Mouse (Mus musculus) layer of hippocampus, adult 18-20 months (tissue): ENCODE measurements around the gene Esrrg. TPM values are rescaled to one million over a fixed set of nuclear protein-coding genes. Genes with fewer than 3 reads are reported as not detected.

Source experiments
- DNase-seq, 2 experiments: peaks; one replicate each; pipeline ENCODE4 v3.0.0; 2022; ENCODE audit warnings: low spot score in 2 of 2
- total RNA-seq, 2 experiments: library from RNA; stranded (reverse); gene quantifications; 2 replicates each; pipeline ENCODE4 v1.2.3; 2021

Gene Esrrg
- total RNA-seq, 2 experiments from 2014 or later: 13.2 to 15.8 TPM

GRCm38 (mm10) chr1:187704921-187705320, 96.3 kb downstream of the Esrrg start:
- no peak for DNase-seq

- DNase-seq: no peak
Observed at GRCm38 (mm10) chr1:187705348-187705747, 96.8 kb downstream of the Esrrg start.

- DNase-seq: no peak
Observed at GRCm38 (mm10) chr1:187706046-187706445, 97.5 kb downstream of the Esrrg start.

- no peak for DNase-seq
Observed at GRCm38 (mm10) chr1:187707176-187707575, 98.6 kb downstream of the Esrrg start.

- no peak for DNase-seq
Observed at GRCm38 (mm10) chr1:187710434-187710948, 101.9 kb downstream of the Esrrg start.

GRCm38 (mm10) chr1:187721035-187721434, 112.4 kb downstream of the Esrrg start:
- peak; percentile 7 to 54 for DNase-seq

- no peak for DNase-seq
Observed at GRCm38 (mm10) chr1:187722016-187722415, 113.4 kb downstream of the Esrrg start.

GRCm38 (mm10) chr1:187724651-187725050, 116.1 kb downstream of the Esrrg start:
- peak in 1 of 2 experiments; percentile 16 for DNase-seq

GRCm38 (mm10) chr1:187725351-187725750, 116.8 kb downstream of the Esrrg start:
- no peak for DNase-seq

- DNase-seq: no peak
Observed at GRCm38 (mm10) chr1:187731171-187731570, 122.6 kb downstream of the Esrrg start.

GRCm38 (mm10) chr1:187736507-187736906, 127.9 kb downstream of the Esrrg start:
- DNase-seq: no peak

- DNase-seq: no peak
Observed at GRCm38 (mm10) chr1:187737296-187737695, 128.7 kb downstream of the Esrrg start.

GRCm38 (mm10) chr1:187740531-187740930, 131.9 kb downstream of the Esrrg start:
- DNase-seq: no peak

- no peak for DNase-seq
Observed at GRCm38 (mm10) chr1:187741306-187741705, 132.7 kb downstream of the Esrrg start.

- no peak for DNase-seq
Observed at GRCm38 (mm10) chr1:187742071-187742470, 133.5 kb downstream of the Esrrg start.

GRCm38 (mm10) chr1:187749294-187749693, 140.7 kb downstream of the Esrrg start:
- DNase-seq: no peak

- DNase-seq: no peak
Observed at GRCm38 (mm10) chr1:187749931-187750330, 141.3 kb downstream of the Esrrg start.

- no peak for DNase-seq
Observed at GRCm38 (mm10) chr1:187755528-187755927, 146.9 kb downstream of the Esrrg start.

- DNase-seq: no peak
Observed at GRCm38 (mm10) chr1:187757981-187758380, 149.4 kb downstream of the Esrrg start.

GRCm38 (mm10) chr1:187758546-187758945, 150.0 kb downstream of the Esrrg start:
- no peak for DNase-seq

- DNase-seq: no peak
Observed at GRCm38 (mm10) chr1:187759536-187759935, 150.9 kb downstream of the Esrrg start.

- DNase-seq: no peak
Observed at GRCm38 (mm10) chr1:187762641-187763450, 154.3 kb downstream of the Esrrg start.

GRCm38 (mm10) chr1:187763451-187763755, 154.8 kb downstream of the Esrrg start:
- no peak for DNase-seq
